Mouse (Mus musculus) erythroblast, embryonic 14.5 days (primary cell): ENCODE data around the gene Vmn2r31. TPM values are rescaled to one million over a fixed set of nuclear protein-coding genes. Genes with fewer than 3 reads are reported as not detected.
"Not testable (repeated sequence)": the region's sequence is repeated elsewhere in the genome, so short reads cannot be mapped to it uniquely, and the experiment has no call there.

Experiments used
- H3K27me3 ChIP-seq: 2 replicates; pipeline ENCODE4 v1.6.1; 2012; ENCODE audit warnings: inconsistent platforms; ENCODE audit not compliant: control insufficient read depth
- H3K36me3 ChIP-seq: 2 replicates; pipeline ENCODE4 v1.6.1; 2012; ENCODE audit warnings: mild to moderate bottlenecking, inconsistent platforms; ENCODE audit not compliant: control insufficient read depth
- H3K4me1 ChIP-seq: 2 replicates; pipeline ENCODE4 v1.6.1; 2012; ENCODE audit warnings: inconsistent platforms; ENCODE audit not compliant: control insufficient read depth
- H3K4me3 ChIP-seq: replicated peaks from 2 replicates; pipeline ENCODE3; 2012; ENCODE audit warnings: moderate library complexity, mild to moderate bottlenecking, inconsistent platforms
- H3K9me3 ChIP-seq: 2 replicates; pipeline ENCODE4 v1.6.1; 2012; ENCODE audit warnings: low read length, inconsistent platforms, mixed read lengths; ENCODE audit not compliant: control insufficient read depth
- polyA plus RNA-seq: library from polyadenylated mRNA; stranded (reverse); fragments of >175 nt; gene quantifications from 2 replicates; pipeline ENCODE4 v1.2.3, GENCODE M21; 2012

The Vmn2r31 gene
- under 0.01 TPM in 1 of 2 replicates, not detected in the other for polyA plus RNA-seq

- not testable (repeated sequence) for H3K4me3 ChIP-seq
Measured at GRCm38 (mm10) chr7:7399603-7400002, at the start of gene Vmn2r31. Gene Vmn2r31 (minus strand): TSS chr7:7399703.

GRCm38 (mm10) chr7:7374431-7374830, 25.1 kb downstream of the Vmn2r31 start, which contains the start of gene Gm45783:
Gene Gm45783 (minus strand): TSS chr7:7374573.
- not testable (repeated sequence) for H3K9me3 ChIP-seq, H3K4me3 ChIP-seq, H3K36me3 ChIP-seq, H3K4me1 ChIP-seq, H3K27me3 ChIP-seq

More at GRCm38 (mm10) chr7:7399603-7400002, at the start of gene Vmn2r31:
- H3K9me3 ChIP-seq, H3K36me3 ChIP-seq, H3K27me3 ChIP-seq, H3K4me1 ChIP-seq: not testable (repeated sequence)

DNA sequence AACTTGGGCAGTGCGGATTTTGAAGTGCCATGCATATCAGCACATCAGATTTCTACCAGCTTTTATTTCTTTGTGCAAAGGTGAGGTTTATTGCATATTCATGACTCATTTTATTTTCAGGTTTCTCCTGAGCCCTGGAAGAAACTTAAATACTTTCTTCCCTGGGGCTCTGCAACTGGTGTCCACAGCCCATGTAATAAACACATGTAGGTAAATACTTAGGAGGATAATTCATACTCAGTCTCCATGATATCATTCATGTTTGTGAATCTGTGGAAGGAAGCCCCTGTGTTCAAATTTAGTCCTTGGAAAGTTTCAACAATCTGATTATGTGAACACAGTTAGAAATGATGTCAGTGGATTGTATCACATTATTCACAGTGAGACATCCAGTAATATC, 62.0 kb downstream of the Vmn2r31 start, which contains the start of gene Vmn2r30:
TSS of gene Vmn2r30 (minus strand) at position 101 of the 400 bp plus-strand sequence.
- H3K9me3 ChIP-seq, H3K36me3 ChIP-seq, H3K4me3 ChIP-seq, H3K27me3 ChIP-seq, H3K4me1 ChIP-seq: not testable (repeated sequence)

Other genes with a start within 250 kb of the Vmn2r31 start
- gene Zfp418, start 228.4 kb downstream of the Vmn2r31 start, polyA plus RNA-seq = not detected in 2 replicates
- gene Zfp772, start 189.7 kb downstream of the Vmn2r31 start, polyA plus RNA-seq = not detected in 2 replicates
- not detected in 2 replicates for gene Vmn2r29, start 152.4 kb downstream of the Vmn2r31 start, polyA plus RNA-seq
- gene Gm45844, start 121.4 kb downstream of the Vmn2r31 start, polyA plus RNA-seq = not detected in 2 replicates
- gene Clcn4, start 98.9 kb downstream of the Vmn2r31 start, polyA plus RNA-seq = 0.28 and 0.30 TPM in 2 replicates
- 0.01 TPM in 1 of 2 replicates, not detected in the other for gene Vmn2r30, start 62.1 kb downstream of the Vmn2r31 start, polyA plus RNA-seq
- gene Gm45783, start 25.1 kb downstream of the Vmn2r31 start, polyA plus RNA-seq = not detected in 2 replicates
- gene Vmn2r32, start 80.3 kb upstream of the Vmn2r31 start, polyA plus RNA-seq = not detected in 2 replicates
- gene Vmn2r33, start 167.1 kb upstream of the Vmn2r31 start, polyA plus RNA-seq = not detected in 2 replicates